Mouse (Mus musculus) urinary bladder, adult 18-20 months (tissue): Measurements from ENCODE around the gene Dhdds.
A peak's percentile ranks its signal among the peaks of the same experiment; 100 is the strongest.

Experiments
- DNase-seq, 2 experiments: peaks; one replicate each; pipeline ENCODE4 v3.0.0; 2022; ENCODE audit warnings: low spot score in 2 of 2, mixed read lengths in 2 of 2

Gene Dhdds

DNA sequence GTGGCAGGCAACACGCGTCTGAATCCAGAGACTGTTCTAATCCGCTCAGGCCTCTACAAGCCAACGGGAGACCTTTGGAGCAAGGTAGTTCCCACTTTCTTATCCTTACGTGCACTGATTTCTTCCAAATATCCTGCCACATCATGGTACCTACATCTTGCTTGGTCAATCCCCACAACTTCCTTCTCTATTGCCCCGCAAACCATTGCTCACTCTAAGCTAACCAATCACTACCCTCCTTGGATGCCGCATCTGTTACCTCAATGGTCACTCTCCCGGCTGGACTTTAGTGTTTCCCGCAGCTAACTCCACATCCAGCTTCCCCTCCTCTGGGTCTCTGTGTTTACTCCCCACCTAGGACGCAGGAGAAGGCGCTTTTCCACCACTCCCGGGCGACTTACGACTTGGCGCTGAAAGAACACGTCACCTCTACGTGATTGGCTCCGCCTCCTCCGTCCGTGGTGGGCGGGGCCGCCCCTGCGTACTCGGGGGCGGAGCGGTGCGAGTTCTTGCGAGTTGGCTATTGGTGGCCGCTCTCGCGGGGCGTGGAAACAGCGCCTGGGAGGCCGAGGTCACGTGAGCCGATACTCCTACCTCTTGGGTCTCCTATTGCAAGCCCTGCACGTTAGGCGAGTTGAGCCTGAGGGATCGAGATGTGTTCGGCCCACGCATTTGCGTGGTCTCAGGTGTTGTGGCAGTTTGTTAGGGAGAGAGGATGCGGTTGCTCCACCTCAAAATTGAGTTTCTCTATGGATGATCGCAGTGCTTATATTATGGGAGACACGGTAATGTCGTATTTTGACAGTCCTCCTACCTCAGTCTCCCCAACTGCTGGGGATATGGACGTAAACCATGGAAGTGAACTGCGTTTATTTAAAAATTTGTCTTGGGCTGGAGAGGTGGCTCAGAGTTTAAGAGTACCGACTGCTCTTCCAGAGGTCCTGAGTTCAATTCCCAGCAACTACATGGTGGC is at the start of gene Dhdds:
Dhdds (minus strand) TSS at position 453 of the 973 bp plus-strand sequence.
- DNase-seq: peak; percentile 89 to 90

DNA sequence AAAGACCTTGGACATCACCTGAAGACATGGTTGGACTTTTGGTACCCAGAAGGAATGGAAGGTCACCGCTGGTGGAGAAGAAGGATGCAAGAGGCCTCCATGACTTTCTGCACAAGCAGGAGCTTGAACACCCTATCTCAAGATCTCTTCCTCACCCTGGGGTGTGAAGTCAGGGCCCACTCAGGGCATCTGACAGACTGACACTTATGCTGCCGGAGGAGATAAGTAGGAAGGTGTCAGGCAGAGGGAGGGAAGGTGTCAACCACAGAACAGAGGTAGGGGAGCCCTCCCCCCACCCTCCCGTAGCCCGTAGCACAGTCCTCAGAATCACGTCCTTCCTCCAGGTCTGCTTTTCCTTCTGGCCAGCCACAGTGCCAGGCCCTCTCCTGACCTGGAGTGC is 46.9 kb upstream of the Dhdds start:
- DNase-seq: no peak

DNA sequence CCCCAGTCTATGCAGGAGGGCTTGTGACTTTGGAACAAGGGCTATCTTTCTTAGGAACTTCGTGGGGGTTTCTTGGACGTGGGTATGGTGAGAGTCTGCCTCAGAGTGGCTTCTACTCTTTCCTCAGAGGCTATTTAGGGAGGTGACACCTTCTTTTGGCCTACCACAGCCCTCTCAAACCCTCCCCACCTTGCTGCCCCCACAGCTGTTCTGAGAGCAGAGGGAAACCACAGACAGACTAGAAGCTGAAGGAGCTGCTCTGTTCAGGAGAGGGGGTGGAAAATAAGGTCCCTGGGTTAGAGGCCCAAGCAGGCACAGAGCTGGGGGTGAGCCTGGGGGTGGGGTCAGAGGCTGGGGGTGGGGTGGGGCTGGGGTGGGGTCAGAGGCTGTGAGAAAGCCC is 42.3 kb upstream of the Dhdds start:
- DNase-seq: no peak

DNA sequence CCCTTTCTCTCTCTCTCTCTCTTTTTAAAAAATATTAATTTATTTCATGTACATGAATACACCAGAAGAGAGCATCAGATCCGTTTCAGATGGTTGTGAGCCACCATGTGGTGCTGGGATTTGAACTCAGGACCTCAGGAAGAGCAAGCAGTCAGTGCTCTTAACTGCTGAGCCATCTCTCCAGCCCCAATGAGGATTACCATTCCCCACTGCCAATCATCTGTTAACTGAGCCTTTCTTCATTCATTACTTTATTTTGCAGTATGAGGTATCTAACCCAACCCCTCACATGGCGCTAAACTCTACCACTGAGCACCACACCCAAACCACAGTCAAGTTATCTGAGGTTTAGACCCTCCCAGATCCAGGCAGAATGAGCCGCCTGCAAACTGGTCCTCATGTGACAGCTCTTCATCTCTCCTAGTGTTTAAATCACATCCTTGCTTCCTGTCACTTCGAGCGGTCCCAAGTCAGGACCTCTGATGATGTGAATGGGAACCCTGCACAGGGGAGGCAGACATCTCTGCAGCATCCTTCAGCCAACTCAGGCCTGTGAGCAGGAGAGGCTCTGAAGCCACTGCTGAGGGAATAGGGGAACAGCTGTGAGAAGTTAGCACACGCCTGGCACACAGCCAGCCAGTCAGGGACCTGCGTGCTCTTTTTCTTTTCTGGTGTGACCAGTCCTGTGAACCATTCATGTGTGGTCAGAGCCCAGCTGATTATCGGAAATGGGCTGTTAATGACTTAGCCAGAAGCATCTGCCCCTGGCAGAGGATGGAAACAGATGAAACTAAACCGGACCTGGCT is 40.8 kb upstream of the Dhdds start:
- DNase-seq: no peak

DNA sequence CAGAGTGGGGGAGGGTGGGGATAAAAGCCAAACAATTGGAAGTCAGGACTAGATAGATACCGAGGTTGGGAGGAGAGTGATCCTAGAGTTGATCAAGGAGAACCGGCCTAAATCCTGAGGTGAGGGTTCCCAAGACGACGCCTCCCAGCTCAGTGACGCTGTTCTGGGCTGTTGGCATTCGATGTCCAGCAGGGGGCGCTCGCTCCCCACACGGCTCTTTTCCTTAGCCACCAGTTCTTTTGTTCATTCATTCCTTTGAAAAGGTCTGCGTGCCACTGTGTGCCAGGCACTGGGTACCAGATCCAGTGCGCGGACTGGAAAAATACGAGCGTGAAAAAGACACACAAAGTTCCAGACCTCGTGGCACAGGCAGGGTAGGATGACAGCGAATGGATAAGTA is 35.2 kb upstream of the Dhdds start:
- peak; percentile 43 to 69 for DNase-seq

DNA sequence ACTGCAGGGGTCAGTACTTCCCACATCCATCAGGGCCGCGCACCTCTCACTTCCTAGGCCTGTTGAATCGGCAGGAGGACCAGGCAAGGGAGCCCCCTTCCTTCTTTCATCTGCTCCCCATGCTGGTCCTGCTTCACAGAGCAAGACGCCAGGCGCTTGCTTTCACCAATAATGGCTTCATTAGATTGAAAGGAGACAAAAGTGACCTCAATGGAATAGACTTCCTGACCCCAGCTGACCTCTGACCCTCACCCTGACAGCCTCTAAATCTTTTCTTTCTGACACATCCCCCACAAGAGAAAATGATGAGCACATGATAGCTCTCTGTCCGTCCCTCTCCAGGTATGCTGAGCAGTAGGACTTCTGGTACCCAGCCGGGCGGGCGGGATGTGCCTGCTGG is 25.1 kb upstream of the Dhdds start:
- no peak for DNase-seq

DNA sequence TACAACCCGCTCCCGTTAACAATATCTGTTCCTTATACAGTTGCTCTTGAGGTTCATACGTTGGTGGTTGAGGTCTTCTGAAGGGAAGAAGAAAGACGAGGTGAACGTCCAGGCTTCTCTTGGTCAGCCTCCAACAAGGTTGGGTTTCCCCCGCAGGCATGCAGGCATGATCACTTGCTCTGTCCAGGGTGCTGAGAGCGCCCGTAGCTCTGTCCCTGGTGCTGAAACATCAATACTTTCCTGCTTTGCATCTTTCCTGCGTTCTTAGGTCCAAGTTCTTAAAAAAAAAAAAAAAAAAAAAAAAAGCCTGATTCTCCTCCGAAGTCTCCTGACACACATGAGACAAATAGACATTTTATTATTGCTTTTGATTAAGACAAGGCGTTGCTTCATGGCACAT is 19.9 kb upstream of the Dhdds start:
- DNase-seq: peak; percentile 62 to 81

DNA sequence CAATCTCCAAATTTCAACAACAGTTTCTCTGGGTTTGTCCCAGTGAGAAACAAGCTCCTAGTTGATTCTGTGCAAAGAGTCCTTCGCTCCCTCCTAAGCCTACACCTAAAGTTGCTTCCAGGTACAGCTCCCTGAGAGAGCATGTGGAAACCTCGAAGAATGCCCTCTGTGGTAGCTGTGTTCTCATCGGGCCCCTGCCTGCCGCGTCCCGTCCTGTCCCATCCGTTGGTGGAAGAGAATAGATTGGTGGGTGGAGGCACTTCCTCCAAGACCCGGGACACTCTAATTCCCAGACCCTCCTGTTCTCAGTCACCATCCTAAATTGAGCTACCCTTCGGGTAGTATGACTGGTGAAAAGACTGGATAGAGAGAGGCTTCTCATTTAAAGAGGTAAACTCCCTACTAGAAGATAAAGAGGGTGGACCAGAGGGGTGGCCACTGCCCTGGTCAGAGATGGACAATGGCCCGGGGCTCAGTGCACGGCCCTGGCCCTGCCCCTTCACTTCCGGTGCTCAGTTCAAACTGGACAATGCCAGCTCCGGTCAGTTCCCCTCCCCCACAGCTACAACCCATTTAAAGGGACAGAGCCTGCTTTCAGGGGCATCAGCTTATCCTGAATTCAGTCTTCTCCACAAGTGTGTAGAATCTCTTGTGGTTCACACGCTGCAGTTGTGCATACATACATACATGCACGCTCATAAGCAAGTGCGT is 19.1 kb upstream of the Dhdds start:
- no peak for DNase-seq

DNA sequence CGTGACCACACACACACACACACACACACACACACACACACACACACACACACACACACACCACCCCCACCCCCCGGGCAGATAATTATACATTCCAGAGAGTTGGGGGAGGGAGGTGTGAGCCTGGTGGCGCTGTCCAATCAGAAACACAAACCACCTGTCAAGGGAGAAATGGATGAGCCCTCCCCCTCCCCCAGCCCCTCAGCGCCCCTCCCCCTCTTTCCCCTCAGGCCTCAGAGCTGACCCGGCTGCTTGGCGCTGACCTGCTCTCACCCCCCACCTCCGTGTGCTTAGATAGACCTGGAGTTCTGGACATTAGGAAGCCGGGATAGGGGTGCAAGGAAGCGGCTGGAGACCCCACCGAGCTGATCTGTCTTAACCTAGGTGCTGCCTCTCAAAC is 18.5 kb upstream of the Dhdds start:
- DNase-seq: no peak

DNA sequence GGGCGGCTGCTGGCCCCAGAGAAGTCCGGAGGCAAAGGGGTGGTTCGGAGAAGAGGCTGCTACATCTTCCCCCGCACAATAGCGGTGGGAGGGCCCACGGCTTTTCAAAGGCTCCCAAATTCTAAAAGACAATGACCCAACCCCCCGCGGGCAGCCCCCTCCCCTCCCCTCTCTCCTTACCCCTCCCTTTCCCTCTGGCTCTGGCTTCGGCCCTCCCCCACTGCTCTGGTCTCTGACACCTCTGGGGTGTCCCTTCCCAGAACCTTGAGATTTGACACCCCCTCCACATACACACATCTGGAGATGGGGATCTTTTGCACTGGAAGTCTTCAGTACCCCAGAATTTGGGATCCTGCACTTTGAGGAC is 18.0 kb upstream of the Dhdds start, which contains the start of gene Lin28a:
Lin28a (minus strand) TSS at position 63 of the 367 bp plus-strand sequence.
- no peak for DNase-seq

DNA sequence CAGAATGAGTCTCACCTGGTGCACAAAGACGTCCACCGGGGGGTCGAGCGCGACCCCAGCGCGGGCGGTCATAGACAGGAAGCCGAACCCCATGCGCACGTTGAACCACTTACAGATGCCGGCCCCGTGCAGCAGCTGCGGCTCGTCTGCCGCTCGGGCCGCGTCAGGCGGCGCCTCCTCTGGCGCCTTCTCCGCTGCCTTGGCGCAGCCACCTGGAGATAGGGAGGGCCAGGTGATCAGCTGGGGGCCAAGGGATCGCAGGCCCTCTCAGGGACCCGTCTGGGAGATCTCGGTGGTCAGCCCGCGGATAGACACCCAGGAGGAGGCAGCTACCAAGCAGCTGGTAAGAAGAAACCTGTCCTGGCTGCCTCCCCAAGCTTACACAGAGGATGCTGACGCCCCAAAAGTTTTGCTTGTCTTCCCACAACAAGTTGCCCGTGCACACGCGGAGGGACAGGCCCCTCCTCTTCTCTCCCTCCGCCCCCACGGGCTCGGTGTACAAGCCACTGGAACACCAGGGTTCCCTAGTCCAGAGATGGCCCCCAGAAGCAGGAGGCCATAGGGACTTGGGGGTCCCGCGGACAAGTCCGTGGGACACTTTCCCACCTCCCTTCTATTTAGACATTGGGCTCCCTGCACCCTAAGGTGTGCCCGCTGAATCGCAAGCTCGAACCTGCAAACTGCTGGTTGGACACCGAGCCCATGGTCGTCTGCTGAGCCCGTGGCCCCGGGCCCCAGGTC is 17.5 kb upstream of the Dhdds start:
- no peak for DNase-seq

DNA sequence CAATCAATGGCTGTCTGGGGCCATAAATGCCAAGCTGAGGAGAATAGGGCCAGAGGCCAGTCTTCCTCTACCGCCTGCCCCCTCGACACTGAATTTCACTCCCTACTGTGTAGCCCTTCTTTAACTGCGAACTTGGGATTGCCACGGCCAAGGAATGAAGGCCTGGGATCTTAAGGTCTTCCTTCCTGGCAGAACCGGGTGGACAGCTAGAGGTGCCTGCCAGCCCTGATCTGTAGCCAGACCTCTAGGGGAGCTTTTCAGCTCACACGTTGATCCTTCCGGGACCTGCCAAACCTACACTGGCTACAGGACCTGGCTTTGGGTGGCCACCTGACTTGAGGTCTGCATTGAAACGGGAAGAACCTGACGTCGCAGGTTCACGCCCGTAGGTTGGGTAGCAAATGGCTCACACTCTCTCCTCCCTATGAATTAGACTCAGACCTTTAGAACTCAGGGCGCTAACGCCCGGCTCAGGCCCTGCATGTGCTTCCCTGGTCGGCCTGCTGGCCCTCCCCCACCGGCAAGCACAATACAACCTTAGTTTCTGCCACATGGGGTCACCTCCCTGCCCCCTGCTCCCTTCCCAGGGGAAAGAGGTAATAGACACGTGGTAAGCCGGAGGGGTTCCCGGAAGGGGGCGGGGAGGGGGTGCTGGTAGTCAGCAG is 16.6 kb upstream of the Dhdds start:
- no peak for DNase-seq

DNA sequence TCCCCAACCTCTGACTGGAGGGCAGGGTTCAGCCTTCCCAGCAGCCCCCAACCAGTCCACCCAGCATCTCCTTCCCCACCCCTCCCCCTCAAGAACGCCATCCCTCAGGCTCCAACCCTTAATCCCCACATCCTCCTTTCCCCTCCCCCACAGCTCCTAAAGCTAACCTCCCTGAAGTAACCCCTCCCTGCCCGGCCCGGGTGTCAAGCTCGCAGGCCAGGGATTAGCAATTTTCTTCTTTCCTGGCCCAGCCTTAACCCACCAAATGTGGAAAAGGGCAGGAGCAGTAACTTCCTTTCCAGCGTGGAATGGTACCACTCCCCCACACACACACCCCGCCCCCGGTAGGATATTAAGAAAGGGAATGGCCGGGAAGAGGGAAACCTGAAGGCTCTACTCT is 16.0 kb upstream of the Dhdds start:
- DNase-seq: no peak

DNA sequence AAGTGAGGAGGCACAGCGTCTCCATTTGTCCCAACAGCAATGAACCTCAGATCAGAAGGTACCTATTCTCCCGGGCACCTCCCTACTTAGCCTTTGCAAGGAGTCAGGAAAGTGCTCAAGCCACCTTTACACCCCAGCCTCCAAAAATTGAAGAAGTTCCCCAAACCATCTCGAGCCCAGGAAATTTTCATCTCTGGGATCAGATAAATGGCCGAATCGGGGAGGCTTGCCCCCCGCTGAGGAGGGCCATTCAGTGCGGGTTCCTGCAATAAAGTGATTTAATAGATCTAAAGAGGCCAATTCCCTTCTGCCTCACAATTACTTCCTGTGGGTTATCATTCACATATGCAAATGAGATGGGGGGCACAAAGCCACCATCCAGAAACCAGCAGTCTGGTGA is 15.5 kb upstream of the Dhdds start:
- no peak for DNase-seq

DNA sequence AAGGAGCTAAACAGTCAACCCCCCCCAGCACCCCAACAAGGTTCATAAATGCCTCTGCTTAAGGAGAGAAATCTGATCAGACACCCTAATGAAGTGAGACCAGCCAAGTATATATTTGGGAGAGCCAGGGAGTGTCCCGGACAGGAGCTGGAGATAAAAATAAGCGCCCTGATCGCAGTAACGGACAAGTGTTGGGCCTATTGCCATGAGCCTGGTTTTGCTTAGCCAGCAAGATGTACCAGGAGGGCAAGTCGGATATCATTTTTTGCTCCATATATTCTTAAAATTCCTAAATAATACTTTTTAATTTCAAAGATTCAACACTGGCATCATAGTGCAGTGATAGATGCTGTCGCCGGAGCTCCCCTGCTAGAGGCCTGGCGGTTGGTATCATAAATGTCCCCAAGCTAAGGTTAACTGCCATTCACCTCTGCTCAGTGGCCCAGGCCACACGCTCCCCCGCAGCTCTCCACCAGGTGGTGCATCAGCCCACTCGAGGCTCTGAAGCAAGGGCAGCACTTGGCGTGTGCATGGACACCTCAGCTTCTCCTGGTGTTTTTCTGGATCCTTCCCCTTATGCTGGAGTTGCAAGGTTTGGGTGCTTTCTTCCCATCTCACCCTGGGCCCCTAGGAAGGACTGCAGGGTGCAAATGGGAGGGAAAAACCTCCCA is 12.3 kb upstream of the Dhdds start:
- no peak for DNase-seq

DNA sequence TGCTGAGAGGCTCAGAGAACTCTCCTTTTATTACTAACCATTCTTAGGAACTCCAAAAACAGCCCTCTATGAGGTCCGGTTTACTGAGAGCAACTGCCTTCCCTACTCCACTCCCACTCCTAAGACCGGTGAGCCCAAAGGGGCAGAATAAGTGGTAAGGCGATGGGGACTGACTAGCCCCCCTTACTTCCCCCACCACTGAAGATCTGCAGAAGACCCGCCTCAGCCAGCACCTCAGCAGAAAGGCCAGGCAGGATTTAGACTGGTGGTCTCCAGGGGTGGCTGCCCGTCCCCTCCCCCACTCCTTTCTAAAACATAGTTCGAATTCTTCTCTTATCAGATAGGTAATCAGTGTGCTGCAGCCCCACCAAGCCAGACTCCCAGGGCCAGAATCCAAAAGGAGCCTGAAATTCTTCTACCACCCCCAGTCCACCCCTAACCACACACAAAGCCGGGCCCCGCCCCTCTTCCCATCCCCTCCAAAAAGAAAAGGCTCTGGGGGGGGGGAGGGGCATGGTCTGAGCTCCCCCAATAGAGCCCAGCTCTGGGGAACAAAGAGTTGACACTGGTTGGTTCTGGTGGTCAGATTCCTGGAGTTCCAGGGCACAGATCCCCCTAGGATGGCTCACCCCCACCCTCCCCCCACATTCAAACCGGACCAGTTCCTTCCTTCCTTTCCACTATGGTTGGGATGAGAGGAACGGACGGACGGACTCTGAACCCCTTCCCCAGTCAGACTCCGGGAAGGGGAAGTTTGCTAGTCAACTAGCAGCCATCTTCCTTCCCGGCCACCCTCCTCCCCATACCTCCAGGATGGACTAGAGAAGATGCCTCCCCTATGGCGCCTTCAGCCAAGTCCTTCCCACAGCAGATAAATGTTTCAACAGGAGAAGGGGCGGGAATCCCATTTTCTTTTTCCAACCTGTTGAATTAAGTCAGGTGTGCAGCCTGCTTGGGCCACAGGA is 11.0 kb upstream of the Dhdds start:
- no peak for DNase-seq

DNA sequence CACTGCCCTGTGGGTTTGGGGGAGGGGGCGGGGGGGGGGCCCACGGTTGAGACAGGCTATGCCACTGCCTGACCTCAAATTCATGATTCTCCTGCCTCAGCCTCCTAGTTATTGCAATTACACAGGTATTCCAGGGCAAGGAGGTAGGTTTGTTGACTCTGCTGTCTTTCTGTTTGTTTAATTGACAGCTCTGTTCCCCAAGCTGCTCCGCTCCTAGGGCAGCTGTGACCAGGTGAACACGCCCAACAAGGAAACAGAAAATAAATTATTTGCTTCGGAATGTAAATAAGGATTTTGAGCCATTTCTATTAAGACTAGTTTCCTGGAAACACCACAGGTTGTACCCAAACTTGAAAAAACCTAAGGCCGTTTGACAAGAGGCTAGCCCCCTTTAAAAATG is 9.0 kb upstream of the Dhdds start:
- DNase-seq: no peak

DNA sequence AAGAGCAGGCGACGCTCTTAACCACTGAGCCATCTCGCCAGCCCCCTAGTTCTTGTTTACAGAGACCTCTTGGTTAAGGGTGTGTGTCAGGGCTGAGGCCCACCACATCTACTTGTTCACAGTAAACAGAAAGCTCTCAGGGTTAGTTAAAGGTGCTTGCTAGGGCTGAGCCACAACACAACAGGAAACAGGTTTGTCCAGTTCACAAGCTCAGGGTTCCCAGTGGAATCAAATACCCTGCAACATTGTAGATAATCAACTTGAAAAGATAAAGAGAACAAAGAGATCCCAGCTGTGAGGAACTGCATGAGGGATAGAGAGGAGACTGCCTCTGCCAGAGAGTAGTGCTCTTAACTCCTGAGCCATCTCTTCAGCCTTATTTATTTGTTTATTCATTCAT is 6.1 kb upstream of the Dhdds start:
- DNase-seq: no peak
